Mouse (Mus musculus) ovary, postnatal 36 days (tissue): ENCODE data around the gene Fam234a.
"Not testable (repeated sequence)": the region's sequence is repeated elsewhere in the genome, so short reads cannot be mapped to it uniquely, and the experiment has no call there.

Experiments used
- DNase-seq: peaks from one replicate; pipeline ENCODE4 v3.0.0; 2022; ENCODE audit warnings: low spot score, mixed read lengths

Gene Fam234a

GRCm38 (mm10) chr17:26244101-26244841 is at the start of gene Fam234a:
Gene Fam234a (minus strand): TSS chr17:26244242.
- DNase-seq, result peak; percentile 95

- no peak for DNase-seq
Observed at GRCm38 (mm10) chr17:26289475-26289874, 45.4 kb upstream of the Fam234a start.

- DNase-seq, result no peak
Observed at GRCm38 (mm10) chr17:26286199-26286955, 42.3 kb upstream of the Fam234a start.

- DNase-seq, result peak; percentile 8
Observed at GRCm38 (mm10) chr17:26276711-26277110, 32.7 kb upstream of the Fam234a start.

GRCm38 (mm10) chr17:26275933-26276332 is 31.9 kb upstream of the Fam234a start:
- DNase-seq, result no peak

GRCm38 (mm10) chr17:26272586-26272985 is 28.5 kb upstream of the Fam234a start:
- no peak for DNase-seq

- not testable (repeated sequence) for DNase-seq
Observed at GRCm38 (mm10) chr17:26269577-26269976, 25.5 kb upstream of the Fam234a start.

GRCm38 (mm10) chr17:26268851-26269250 is 24.8 kb upstream of the Fam234a start:
- DNase-seq, result no peak

GRCm38 (mm10) chr17:26262384-26262783 is 18.3 kb upstream of the Fam234a start:
- no peak for DNase-seq

- DNase-seq, result no peak
Observed at GRCm38 (mm10) chr17:26261826-26262225, 17.8 kb upstream of the Fam234a start.

GRCm38 (mm10) chr17:26255313-26255712 is 11.3 kb upstream of the Fam234a start:
- DNase-seq, result no peak

GRCm38 (mm10) chr17:26253399-26253798 is 9.4 kb upstream of the Fam234a start:
- no peak for DNase-seq

GRCm38 (mm10) chr17:26252539-26253251 is 8.7 kb upstream of the Fam234a start, which contains the start of gene Luc7l:
Gene Luc7l (plus strand): TSS chr17:26252896.
- peak; percentile 91 for DNase-seq

- no peak for DNase-seq
Observed at GRCm38 (mm10) chr17:26251886-26252538, 8.0 kb upstream of the Fam234a start.

GRCm38 (mm10) chr17:26243471-26244100 is 456 bp downstream of the Fam234a start:
- peak; percentile 77 for DNase-seq

GRCm38 (mm10) chr17:26240990-26241389 is 3.1 kb downstream of the Fam234a start:
- DNase-seq, result no peak

- DNase-seq, result no peak
Observed at GRCm38 (mm10) chr17:26240120-26240790, 3.8 kb downstream of the Fam234a start.

- no peak for DNase-seq
Observed at GRCm38 (mm10) chr17:26239551-26239950, 4.5 kb downstream of the Fam234a start.

GRCm38 (mm10) chr17:26237667-26238066 is 6.4 kb downstream of the Fam234a start:
- no peak for DNase-seq

GRCm38 (mm10) chr17:26235077-26235815 is 8.8 kb downstream of the Fam234a start:
- DNase-seq, result no peak
